Mouse (Mus musculus) hematopoietic stem cell, adult 5-6 weeks (primary cell): ENCODE data around the gene BC049715. TPM values are rescaled to one million over a fixed set of nuclear protein-coding genes. Genes with fewer than 3 reads are reported as not detected.

Experiments used
- ATAC-seq, 2 experiments: fragments of 125-278 bp in 1 of 2; replicated peaks in 1 of 2; 2 replicates each; pipeline ENCODE4 v1.8.0; 2016 to 2017; ENCODE audit warnings: inconsistent platforms in 2 of 2, mild to moderate bottlenecking in 2 of 2, moderate number of reproducible peaks in 2 of 2, low read depth in 1 of 2, moderate TSS enrichment in 1 of 2; ENCODE audit not compliant: low FRiP score in 2 of 2, poor library complexity in 2 of 2, severe bottlenecking in 2 of 2, insufficient read depth in 1 of 2, low TSS enrichment in 1 of 2
- total RNA-seq: library from RNA; stranded (forward); fragments of 172-1452, 232-1000 nt; gene quantifications from 2 replicates; pipeline ENCODE4 v1.2.3, GENCODE M21; 2017

The BC049715 gene
- total RNA-seq, 1 experiment from 2014 or later = 1.8 TPM

GRCm38 (mm10) chr6:136805409-136805775, 22.0 kb upstream of the BC049715 start:
- ATAC-seq = no peak

DNA sequence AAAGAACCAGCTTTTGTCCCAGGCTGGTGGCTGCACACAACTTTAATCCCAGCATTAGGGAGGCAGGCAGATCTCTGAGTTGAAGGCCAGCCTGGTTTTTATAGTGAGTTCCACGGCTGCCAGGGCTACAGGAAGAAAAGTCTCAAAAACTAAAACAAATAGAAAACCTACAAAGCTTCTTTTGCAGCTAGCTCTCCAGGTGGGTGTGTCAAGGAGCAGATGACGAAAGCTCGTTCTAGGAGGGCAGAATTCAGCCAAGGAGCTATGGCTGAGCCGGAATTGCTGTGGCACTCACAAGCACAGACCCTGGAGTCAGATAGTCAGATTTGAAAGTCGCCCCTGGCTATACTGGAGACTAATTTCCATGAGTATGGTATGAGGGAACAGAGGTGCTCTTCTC, 20.6 kb upstream of the BC049715 start:
- no peak for ATAC-seq

DNA sequence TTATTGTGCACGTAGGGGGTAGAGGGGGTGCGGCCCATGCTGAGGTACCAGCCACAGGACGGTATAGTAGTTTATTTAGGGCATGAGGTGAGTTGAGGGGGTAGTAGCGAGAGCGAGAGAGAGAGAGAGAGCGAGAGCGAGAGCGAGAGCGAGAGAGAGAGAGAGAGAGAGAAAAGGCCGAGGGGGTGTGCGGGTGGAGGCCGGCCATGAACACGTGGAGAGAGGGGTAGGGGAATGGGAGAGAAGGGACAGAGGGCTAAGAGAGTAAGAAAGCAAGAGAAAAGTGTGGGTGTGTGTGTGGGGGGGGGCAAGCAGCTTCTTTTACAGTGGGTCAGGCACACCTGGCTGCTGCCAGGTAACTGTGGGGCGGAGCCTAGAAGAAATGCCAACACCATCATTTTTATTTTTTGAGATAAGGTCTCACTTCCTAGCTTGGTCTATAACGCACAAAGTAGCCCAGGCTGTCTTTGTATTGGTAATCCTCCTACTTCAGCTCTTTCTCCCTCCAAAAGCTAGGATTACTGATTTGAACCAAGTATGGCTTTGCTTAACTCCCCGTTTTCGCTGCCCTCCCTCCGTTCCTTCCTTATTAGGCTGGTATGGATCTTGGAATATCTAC, 19.9 kb upstream of the BC049715 start:
- ATAC-seq = no peak

DNA sequence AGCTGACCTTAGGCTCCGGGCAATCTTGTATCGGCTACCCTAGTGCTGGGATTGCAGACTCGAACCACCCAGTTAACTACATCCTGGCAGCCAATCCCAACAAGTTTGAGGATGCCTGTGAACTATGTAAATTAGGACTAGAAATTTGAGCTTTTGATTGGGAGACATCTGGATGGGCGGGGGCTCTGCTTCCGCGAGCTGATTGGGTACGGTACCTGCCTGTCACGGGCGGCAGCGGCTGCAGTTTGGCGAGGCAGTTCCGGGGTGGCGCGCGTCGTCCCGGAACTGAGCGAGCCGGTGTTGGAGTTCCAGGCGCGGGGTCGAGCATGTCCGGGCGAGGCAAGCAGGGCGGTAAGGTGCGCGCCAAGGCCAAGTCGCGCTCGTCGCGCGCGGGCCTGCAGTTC, 19.4 kb upstream of the BC049715 start, which contains the start of gene H2afj:
TSS of gene H2afj (plus strand) at position 231 of the 404 bp plus-strand sequence.
- ATAC-seq = peak; percentile 71 to 75

DNA sequence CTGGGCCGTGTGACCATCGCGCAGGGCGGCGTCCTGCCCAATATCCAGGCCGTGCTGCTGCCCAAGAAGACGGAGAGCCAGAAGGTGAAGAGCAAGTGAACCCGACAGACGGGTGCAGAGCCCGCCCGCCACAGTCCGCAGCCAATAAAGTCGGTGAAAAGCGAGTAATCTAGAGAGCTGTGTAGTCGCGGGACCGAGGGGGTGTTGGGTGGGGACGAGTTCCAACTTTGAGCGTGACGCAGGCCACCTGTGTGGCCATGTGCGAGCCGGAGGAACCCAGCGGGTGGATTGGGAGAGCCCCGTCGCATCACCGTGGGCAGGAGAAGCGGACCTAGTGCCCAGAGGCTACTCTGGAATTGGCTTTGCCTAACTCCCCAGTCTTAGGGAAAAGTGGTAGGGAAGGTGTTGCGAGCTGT, 18.8 kb upstream of the BC049715 start:
- ATAC-seq = peak in 1 of 2 experiments; percentile 15; a peak in 2 of 4 replicates

DNA sequence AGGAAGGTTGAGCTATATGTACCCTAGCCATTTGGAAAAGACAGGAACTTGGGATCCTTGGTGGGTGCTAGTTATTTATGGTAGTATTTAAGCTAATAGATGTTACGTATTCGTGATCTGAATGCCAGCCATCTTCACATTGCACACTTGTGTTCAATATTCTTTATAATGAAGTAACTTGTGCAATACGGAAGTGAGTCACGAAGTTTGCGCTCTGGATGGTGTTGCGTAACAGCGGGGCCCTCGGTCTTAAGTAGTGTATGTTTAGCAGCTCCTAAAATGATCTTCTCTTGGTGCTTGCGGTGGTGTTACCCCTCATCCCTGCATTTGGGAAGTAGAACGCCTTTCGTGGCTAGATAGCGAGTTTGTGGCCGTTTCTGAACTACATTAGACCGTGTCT, 18.3 kb upstream of the BC049715 start:
- ATAC-seq = peak; percentile 34 to 46

DNA sequence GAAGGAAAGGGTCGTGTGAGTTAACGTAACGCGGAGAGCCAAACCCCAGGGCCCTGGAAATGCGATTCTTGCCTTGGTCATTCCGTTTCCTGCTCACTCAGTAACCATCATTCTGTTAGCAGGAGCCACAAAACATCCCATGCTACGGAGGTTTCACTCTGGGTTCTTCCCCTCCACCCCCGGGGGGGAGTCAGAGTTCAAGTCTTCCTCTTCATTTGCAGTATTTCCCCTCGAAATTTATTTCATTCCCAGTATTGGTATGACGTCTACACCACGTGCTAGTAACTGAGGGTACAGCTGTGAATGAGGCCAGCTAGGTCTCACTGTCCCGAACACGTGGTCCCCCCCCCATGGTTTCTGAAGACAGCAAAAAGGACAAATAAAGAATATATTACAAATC, 17.8 kb upstream of the BC049715 start:
- no peak for ATAC-seq

DNA sequence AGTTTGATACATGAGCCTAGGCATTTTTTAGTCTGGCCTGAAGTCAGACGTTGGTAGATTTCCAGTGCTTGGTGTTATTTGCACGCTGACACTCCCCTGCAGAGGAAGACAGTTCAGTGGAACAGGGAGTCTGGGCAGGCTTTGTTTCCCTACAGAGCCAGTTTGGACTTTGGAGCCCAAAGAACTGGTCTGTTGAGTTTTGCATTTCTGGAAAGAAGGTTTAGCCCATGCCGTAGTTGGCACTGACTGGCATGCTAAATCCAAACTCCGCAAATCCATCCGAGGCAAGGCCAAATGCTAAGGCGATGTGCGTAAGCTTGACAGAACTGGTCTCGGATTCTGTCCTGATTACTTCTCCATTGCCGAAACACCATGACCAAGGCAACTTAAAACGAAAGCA, 16.2 kb upstream of the BC049715 start:
- ATAC-seq = no peak

DNA sequence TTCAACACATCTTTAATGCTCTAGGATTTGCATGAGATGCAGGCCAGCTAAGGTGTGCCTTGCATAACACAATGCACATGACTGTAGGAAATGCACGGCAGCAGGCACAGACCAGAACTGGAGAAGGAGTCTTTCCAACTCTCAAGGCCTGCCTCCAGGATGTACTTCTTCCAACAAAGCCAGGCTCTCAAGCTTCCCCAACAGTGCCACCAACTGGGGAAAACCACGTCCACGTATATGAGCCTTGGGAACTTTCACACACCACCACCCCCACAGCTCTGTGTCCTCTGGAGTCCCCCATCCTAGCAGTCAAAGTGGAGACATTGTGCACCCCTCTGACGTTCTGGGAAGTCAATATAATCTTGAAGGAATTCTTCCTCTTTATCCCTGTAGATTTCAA, 14.3 kb upstream of the BC049715 start:
- ATAC-seq = no peak

DNA sequence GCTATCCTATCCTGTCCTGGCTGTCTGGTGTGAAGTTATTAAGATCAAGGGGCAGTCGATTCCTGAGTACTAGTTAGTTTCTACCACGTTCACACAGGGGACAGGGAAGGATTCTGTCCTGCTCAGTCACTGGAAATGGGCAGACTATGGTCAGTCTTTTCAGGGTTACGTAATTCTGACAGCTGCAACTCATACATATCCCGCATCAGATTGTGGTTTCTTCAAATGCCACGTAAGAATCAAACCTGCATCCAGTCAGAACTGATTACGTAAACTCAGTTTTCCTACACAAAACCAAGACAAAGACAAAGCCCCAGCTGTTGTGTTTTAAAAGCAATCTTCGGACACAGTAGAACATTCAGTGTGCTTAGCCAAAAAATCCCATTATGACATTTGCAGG, 12.0 kb upstream of the BC049715 start:
- ATAC-seq = no peak

DNA sequence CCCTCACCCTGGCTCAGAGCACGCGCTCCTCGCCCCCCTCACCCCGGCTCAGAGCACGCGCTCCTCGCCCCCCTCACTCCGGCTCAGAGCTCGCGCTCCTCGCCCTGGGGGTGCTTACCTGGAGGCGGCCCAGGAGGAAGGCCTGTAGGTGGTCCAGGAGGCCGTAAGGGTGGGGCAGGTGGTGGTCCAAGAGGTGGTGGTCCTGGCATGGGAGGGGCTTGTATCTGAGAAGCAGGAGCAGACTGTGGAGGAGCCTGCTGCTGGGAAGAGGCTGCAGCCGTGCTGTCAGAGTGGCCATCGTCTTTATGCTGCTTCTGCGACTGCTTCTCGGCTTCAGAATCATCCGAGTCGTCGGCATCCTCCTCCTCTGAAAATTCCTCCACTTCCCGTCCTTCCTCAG, 10.6 kb upstream of the BC049715 start:
- ATAC-seq = no peak

DNA sequence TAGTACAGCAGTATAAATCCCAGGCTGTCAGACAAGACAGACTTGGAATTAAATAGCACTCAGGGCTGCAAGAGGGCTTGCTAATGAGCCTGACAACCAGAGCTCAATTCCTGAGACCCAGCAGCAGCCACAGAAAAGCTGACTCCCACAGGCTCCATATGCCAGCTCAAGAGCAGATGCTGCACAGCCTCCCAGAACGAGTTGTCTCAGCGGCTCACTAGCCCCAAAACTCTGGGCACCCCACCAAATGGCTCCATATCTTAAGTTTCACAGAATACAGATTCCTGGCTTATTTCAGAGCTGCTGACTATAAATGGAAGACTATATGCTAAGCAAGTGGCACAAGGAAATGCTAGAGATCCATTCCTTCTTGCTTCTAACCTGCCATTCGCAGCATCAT, 9.9 kb upstream of the BC049715 start:
- no peak for ATAC-seq

DNA sequence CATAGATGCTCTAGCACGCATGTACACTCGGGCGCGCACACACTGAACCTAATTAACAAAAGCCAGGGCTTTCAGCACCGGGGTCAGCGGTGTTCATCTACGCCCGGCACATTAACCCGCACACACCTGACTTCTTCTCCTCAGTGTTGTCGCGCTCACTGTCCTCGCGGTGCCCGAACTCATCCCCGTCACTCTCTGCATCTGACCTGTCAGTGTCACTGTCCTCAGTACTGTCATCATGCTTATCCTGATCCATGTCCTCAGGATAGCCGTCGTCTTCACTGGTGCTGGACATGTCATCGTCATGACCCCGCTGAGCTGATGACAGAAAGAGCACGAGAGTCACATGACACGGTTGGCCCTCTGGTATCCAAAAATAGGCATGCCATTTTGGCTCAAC, 7.0 kb upstream of the BC049715 start:
- ATAC-seq = no peak

DNA sequence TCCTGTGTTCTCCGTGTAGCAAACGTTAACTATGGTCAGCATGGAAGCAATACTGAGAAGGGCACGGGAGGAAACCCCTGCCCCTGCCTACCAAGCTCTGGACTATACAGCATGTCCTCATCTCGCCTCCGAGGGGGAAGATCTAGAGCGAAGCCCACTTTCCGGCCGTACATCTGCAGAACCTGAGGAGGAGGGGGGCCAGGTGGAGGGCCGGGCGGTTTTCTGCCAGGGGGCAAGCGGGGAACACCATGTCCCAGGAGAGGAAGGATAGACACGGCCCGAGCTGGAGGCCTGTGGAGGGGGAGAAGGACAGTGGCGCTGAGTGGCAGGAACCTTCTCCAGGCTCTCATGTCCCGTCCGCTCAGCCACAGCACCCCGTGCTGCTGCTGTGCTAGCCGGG, 6.3 kb upstream of the BC049715 start:
- ATAC-seq = no peak

DNA sequence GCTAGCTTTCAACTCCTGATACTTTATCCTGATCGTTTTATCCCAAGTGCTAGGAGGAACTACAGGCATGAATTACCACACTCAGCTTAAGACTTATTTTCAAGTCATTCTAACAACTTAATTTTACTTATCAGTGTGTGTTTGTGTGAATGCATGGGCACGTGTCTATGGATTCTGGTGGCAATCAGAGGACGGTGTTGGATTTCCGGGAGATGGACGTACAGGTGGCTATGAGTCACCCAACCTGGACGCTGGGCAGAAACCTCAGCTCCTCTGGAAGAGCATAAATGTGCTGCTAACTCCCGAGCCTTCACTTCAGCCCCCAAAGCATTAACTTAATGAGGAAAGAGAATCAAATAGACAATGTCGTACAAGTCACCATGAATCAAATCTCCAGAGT, 2.4 kb upstream of the BC049715 start:
- no peak for ATAC-seq

DNA sequence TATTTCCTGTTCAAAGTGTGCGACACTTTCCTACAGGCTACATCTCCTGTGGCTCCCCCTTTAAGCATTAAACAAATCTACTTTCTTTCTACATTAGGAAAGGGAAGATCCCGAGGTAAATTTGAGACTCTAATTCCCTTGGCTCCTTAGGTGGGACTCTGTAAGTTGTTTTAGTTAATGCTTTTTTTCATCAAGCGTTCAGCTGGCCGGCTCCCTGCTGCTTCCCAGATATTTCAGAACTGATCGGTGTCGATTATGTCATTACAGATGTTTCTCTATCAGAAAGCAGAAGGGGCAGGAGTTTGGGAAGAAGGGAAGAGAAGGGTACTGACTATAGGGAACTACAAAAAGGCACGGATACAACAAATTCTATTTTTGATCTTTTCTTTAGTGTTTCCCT, 310 bp upstream of the BC049715 start:
- ATAC-seq = no peak

- ATAC-seq = peak; percentile 99 to 100
These were observed 595 bp downstream of the BC049715 start, which contains the start of gene Wbp11 for GRCm38 (mm10) chr6:136827881-136828561. Wbp11 (minus strand) TSS chr6:136828233.

DNA sequence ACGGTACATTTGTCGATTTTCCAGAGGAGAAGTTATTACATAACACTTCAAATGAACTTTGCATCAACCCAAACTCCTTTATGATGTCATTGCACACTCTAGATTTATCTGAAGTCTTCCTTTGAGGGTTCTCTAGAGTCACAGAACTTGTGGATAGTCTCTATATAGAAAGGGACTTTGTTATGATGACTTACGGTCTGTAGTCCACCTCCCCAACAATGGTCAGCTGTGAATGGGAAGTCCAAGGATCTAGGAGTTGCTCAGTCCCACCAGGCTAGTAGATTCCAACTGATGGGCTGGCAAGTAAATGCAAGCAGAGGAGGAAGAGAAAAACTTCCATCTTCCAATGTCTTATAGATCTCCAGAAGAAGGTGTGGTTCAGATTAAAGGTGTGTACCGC, 1.3 kb downstream of the BC049715 start:
- no peak for ATAC-seq

DNA sequence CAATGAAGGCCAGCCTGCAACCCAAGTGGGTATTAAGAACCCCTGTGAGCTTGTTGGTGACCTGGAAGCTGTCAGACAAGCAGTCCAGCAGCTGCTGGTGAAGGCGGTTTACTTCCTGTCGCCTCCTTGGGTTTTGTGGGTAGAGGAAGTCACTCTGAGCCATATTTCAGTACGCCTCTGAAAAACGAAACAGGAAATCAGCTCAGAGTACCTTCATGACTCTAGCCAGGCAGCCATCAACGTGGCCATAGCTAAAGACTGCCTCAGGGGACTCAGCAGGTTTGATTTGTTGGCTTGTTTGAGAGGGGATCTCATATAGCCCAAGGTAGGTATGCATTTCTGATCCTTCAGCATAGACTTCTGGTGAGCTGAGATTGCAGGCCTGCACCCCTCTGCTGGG, 4.3 kb downstream of the BC049715 start:
- ATAC-seq = no peak
